Mouse (Mus musculus): ENCODE measurements around the gene Zg16.

Zg16 gene

GRCm38 (mm10) chr7:127021563-127022527 is 65.3 kb downstream of the Zg16 start:
- no peak for DNase-seq (ENCODE audit: low spot score in 2 of 2)

- peak in 1 of 2 experiments; percentile 61 for DNase-seq (ENCODE audit: low spot score in 2 of 2)
These were observed 66.1 kb downstream of the Zg16 start, which contains the start of the genes Gm42742 and Prrt2 for GRCm38 (mm10) chr7:127020901-127021562. TSS of gene Gm42742 (minus strand) at chr7:127021097. TSS of gene Prrt2 (minus strand) at chr7:127021211.

DNA sequence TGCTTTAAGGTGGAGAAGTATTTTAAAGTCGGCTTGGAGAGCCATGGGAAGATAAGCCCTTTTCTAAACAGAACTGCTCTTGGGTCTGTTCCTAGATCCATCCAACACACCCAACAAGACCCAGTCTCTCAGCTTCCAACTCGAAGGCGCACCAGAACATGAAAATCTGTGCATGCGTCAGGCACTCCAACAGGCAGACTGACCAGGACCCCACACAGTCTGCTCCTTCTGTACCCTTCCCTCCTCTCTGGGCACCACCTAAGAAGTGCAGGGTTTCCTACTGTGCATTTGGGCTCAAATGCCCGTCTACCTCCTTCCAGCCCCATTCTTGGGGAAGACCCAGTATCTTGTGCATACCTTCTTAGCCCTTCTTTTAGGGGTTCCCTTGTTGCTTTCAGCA is 66.6 kb downstream of the Zg16 start:
- DNase-seq (ENCODE audit: low spot score in 2 of 2): no peak

- DNase-seq (ENCODE audit: low spot score in 2 of 2): no peak
These were observed 67.1 kb downstream of the Zg16 start for GRCm38 (mm10) chr7:127020031-127020430.

DNA sequence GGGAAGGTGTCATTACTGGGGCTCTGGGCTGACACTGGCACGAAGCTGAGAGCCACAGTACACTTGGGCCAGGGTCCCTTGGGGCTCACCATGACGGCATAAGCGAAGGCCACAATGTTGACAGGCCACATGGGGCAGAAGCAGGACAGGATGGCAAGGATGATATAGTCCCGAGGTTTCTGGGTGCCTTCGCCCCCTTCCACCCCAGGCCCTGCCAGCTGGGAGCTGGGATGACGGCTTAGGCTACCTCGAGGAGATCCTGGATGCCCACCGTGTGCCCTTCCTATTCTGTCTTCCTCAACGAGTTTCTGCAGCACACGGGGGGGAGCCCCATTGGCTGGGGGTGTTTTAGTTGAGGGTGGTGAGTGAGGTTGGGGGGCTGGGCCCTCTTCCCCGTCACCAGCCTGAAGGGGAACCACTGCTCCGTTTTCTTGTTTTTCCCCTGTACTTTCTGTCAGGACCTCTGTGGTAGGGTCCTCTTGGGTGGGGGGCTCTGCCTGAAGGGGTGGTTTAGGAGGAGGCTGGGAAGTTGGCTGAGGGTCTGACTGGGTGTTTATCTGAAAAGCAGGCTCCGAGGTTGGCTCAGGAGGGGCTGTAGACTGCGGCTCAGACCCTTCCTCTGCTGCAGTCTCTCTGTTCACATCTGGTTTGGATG is 67.7 kb downstream of the Zg16 start:
- DNase-seq (ENCODE audit: low spot score in 2 of 2): no peak

- DNase-seq (ENCODE audit: low spot score in 2 of 2): no peak
These were observed 68.5 kb downstream of the Zg16 start for GRCm38 (mm10) chr7:127018416-127019305.

GRCm38 (mm10) chr7:127017950-127018345 is 69.2 kb downstream of the Zg16 start:
- DNase-seq (ENCODE audit: low spot score in 2 of 2): no peak

- DNase-seq (ENCODE audit: low spot score in 2 of 2): peak; percentile 94 to 95
These were observed 69.9 kb downstream of the Zg16 start, which contains the start of gene Pagr1a for GRCm38 (mm10) chr7:127016971-127017949. TSS of gene Pagr1a (minus strand) at chr7:127017352.

DNA sequence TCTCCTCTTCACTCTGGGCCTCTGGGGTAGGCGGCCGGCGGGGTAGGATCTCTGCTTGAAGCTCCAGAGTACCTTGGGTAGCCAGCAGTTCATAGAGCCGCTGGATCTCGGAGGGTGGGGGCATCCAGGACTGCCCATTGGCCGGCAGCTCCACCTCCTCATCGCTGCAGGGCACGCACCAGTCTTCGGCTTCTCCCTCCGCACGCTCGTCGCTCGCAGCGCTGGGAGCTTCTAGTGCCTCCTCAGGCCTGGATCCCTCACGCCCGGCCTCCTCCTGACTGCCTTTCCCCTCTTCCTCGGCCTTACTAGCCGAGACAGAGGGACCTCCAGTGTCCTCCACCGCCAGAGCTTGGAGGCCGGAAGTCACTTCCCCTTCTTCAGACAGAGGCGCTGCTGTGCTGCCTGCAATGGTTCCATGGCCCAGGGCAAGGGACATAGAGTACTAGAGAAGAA is 70.6 kb downstream of the Zg16 start:
- no peak for DNase-seq (ENCODE audit: low spot score in 2 of 2)

DNA sequence TGATC is 70.8 kb downstream of the Zg16 start, which contains the start of gene Pagr1b:
TSS of gene Pagr1b (minus strand) at position 4 of the 5 bp plus-strand sequence.
- no peak for DNase-seq (ENCODE audit: low spot score in 2 of 2)

- no peak for DNase-seq (ENCODE audit: low spot score in 2 of 2)
These were observed 71.0 kb downstream of the Zg16 start for GRCm38 (mm10) chr7:127016081-127016480.

GRCm38 (mm10) chr7:127014993-127015392 is 72.1 kb downstream of the Zg16 start:
- DNase-seq (ENCODE audit: low spot score in 2 of 2): no peak

GRCm38 (mm10) chr7:127014320-127014719 is 72.8 kb downstream of the Zg16 start, which contains the start of gene Mvp:
TSS of gene Mvp (minus strand) at chr7:127014621.
- DNase-seq (ENCODE audit: low spot score in 2 of 2): no peak

GRCm38 (mm10) chr7:127013385-127013784 is 73.7 kb downstream of the Zg16 start:
- DNase-seq (ENCODE audit: low spot score in 2 of 2): no peak

GRCm38 (mm10) chr7:127012845-127013244 is 74.3 kb downstream of the Zg16 start:
- no peak for DNase-seq (ENCODE audit: low spot score in 2 of 2)

DNA sequence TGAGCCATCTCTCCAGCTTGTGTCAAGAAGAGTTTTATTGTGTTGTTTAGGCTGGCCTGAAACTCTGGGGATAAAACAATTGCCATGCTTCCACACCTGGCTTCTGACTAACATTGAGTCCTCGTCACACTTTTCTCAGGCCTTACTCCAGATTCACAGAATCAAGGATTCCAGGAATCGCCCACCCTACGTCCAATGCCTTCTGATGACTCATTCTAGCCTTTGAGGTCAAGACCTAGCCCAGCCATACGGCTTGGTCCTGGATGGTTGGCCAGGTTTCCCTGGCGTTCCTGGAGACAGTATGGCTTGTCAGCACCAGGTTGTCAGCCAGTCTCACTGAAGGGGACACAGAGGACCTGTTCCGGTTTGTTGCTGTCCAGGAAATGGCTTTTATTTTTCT is 74.8 kb downstream of the Zg16 start:
- DNase-seq (ENCODE audit: low spot score in 2 of 2): no peak

GRCm38 (mm10) chr7:127011717-127012116 is 75.4 kb downstream of the Zg16 start:
- no peak for DNase-seq (ENCODE audit: low spot score in 2 of 2)

DNA sequence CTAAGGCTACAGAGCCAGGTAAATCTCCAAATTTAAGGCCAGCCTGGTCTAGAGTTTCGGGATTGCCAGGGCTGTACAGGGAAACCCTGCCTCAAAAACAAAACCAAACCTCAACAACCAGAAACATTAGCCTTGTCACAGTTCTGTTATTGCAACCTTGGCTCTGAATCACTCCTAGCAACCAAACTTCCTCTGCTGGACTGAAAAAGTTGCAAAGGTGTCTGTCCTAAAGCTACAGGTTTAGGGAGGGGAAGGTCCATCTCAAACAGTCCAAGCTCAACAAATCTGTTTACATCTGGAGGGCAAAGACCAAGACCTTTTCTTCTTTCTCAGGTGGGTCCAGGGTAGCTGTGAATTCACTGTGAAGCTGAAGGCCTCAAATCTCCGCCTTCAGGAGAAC is 76.1 kb downstream of the Zg16 start:
- DNase-seq (ENCODE audit: low spot score in 2 of 2): no peak

DNA sequence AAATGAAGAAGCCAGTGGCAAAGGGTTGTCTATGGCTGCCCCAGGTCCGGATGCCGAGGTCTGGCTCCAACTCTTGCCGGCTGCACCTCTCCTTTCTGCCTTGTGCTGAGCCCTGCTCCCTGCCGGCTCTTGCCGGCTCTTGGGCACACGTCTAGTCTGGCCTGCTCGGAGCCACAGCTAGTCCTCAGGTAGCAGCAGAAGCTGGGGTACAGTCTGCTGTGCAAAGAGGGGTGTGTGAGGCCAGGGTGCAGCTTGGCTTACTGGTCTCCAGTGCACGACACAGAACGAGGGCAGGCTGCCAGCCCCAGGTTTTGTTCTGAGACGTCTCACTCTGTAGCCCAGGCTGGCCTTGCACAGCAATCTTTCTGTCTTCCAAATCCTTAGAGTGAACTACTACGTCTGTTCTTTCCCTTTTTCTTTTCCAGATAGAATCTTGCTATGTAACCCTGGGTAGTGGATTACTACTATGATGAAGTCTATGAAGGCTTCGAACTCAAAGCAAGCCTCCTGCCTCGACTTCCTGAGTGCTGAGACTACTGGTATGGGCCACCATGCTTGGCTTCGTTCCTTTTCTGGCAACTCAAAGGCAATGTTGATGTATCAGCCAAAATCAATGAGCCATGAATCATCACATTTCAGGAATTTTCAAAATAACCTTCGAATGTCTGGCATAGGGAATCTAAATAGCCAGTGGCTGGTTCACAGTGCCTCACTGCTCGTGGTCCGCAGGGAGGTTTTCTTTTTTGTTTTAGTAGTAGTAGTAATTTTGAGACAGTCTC is 77.6 kb downstream of the Zg16 start:
- DNase-seq (ENCODE audit: low spot score in 2 of 2): no peak
